Mouse (Mus musculus): ENCODE measurements around the gene Snrpd2. TPM values are rescaled to one million over a fixed set of nuclear protein-coding genes. Genes with fewer than 3 reads are reported as not detected.

Gene Snrpd2
- polyA plus RNA-seq, 1 experiment = 192 TPM

GRCm38 (mm10) chr7:19131324-19131848 lies 18.1 kb upstream of the Snrpd2 start:
- peak overlapping the region; percentile 23 for H3K4me3 ChIP-seq
- no peaks in the 10 kb centered on the region for H3K36me3 ChIP-seq (ENCODE audit: control insufficient read depth, insufficient read depth)
- peaks cover 9% of the 10 kb centered on the region for H3K79me2 ChIP-seq (ENCODE audit: control insufficient read depth, insufficient read depth)
- H3K4me2 ChIP-seq (ENCODE audit: low read depth) = peak overlapping the region; percentile 85
- H3K27me3 ChIP-seq (ENCODE audit: control insufficient read depth, insufficient read depth, insufficient read length) = no peaks in the 10 kb centered on the region
- no peak overlapping the region for H3ac ChIP-seq (ENCODE audit: control insufficient read depth, insufficient read length)
- TF ChIP-seq USF1 (IDR thresholded peaks at IDR 0.05; ENCODE audit: low read depth) (peak; percentile 76), E2F4 (IDR thresholded peaks at IDR 0.05; ENCODE audit: insufficient read depth) (peak; percentile 1), MYOD1 (IDR thresholded peaks at IDR 0.05; ENCODE audit: control insufficient read depth in 1 of 3, insufficient read length in 2 of 3, low read depth in 2 of 3) (peak in 1 of 3 experiments; percentile 19), REST (IDR thresholded peaks at IDR 0.05; ENCODE audit: insufficient read depth, insufficient read length) (no peak), SRF (IDR thresholded peaks at IDR 0.05; ENCODE audit: control insufficient read depth, insufficient read length, low read depth) (peak; percentile 99), MAX (IDR thresholded peaks at IDR 0.05; ENCODE audit: low read depth) (no peak), POLR2AphosphoS2 (IDR thresholded peaks at IDR 0.05; ENCODE audit: insufficient read length, low read depth) (peak; percentile 64)

DNA sequence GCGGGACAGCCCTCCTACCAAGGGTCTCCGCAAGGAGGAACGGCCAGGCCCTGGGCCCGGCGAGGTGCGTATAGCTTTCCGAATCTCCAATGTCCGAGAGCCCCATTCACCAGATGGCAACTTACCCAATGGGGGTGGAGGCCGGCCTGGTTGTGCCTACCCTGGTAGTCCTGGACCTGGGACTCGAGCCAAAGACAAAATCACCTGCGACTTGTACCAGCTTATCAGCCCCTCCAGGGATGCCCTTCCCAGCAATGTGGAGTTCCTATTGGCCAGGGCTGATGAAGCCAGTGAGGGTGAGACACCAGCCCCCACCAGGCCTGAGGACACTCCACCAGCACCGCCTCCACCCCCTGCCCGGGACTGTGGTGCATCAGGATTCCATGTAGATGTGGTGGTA lies 13.4 kb upstream of the Snrpd2 start:
- H3K79me2 ChIP-seq (ENCODE audit: control insufficient read depth, insufficient read depth) = peaks cover 9% of the 10 kb centered on the region
- H3K4me2 ChIP-seq (ENCODE audit: low read depth) = no peak overlapping the region
- no peak for TF ChIP-seq CEBPB (IDR thresholded peaks at IDR 0.05; ENCODE audit: insufficient read depth, poor library complexity, severe bottlenecking)
- TF ChIP-seq REST (IDR thresholded peaks at IDR 0.05; ENCODE audit: insufficient read depth, insufficient read length) = no peak
- H3K4me3 ChIP-seq = no peak overlapping the region
- no peak overlapping the region for H3ac ChIP-seq (ENCODE audit: control insufficient read depth, insufficient read length)
- no peaks in the 10 kb centered on the region for H3K36me3 ChIP-seq (ENCODE audit: control insufficient read depth, insufficient read depth)
- no peaks in the 10 kb centered on the region for H3K27me3 ChIP-seq (ENCODE audit: control insufficient read depth, insufficient read depth, insufficient read length)

DNA sequence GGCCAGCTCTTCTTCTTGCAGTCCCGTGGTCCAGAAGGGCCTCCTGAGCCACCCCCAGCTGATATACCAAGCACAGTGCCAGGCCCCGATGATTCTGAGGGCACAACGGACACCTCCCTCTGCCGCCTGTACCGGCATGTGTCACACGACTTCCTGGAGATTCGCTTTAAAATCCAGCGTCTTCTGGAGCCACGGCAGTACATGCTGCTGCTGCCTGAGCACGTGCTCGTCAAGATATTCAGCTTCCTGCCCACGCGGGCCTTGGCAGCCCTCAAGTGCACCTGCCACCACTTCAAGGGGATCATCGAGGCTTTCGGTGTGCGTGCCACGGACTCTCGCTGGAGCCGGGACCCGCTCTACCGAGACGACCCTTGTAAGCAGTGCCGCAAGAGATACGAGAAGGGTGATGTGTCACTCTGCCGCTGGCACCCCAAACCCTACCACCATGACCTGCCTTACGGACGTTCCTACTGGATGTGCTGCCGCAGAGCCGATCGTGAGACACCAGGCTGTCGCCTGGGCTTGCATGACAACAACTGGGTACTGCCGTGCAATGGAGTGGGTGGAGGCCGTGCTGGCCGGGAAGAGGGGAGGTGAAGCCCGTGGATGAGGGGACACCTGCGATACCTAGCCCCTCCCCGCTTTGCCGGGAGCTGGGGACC lies 12.7 kb upstream of the Snrpd2 start:
- peaks cover 9% of the 10 kb centered on the region for H3K79me2 ChIP-seq (ENCODE audit: control insufficient read depth, insufficient read depth)
- no peak overlapping the region for H3K4me2 ChIP-seq (ENCODE audit: low read depth)
- H3K4me3 ChIP-seq = no peak overlapping the region
- no peak overlapping the region for H3ac ChIP-seq (ENCODE audit: control insufficient read depth, insufficient read length)
- no peaks in the 10 kb centered on the region for H3K36me3 ChIP-seq (ENCODE audit: control insufficient read depth, insufficient read depth)
- TF ChIP-seq REST (IDR thresholded peaks at IDR 0.05; ENCODE audit: insufficient read depth, insufficient read length) = no peak
- H3K27me3 ChIP-seq (ENCODE audit: control insufficient read depth, insufficient read depth, insufficient read length) = no peaks in the 10 kb centered on the region

DNA sequence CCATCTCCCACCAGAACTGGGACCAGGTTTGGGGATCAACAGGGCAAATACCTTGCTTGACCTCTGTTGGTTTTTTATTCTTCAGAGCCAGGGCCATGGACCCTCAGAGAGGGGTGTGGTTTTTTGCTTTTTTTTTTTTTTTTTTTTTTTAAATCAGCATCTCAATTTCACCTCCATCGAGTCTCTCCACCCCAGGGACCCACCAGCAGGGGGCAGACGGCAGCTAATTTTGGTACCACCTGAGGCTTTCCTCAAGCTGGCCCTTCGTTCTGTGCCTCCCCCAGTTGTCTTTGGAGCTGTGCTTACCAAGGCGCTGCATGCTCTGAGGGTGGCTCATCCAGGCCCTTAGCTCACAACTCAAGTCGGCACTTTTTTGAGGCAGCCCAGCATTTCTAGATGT lies 12.1 kb upstream of the Snrpd2 start:
- Histone ChIP-seq H3K4me3 (no peak overlapping the region), H3ac (ENCODE audit: control insufficient read depth, insufficient read length) (no peak overlapping the region), H3K4me2 (ENCODE audit: low read depth) (no peak overlapping the region), H3K79me2 (ENCODE audit: control insufficient read depth, insufficient read depth) (peaks cover 9% of the 10 kb centered on the region), H3K27me3 (ENCODE audit: control insufficient read depth, insufficient read depth, insufficient read length) (no peaks in the 10 kb centered on the region), H3K36me3 (ENCODE audit: control insufficient read depth, insufficient read depth) (no peaks in the 10 kb centered on the region)
- TF ChIP-seq POLR2A (IDR thresholded peaks at IDR 0.05; ENCODE audit: insufficient read length, low read depth) (no peak), REST (IDR thresholded peaks at IDR 0.05; ENCODE audit: insufficient read depth, insufficient read length) (no peak), POLR2AphosphoS2 (IDR thresholded peaks at IDR 0.05; ENCODE audit: insufficient read length, low read depth) (no peak)

GRCm38 (mm10) chr7:19146793-19147192 lies 2.7 kb upstream of the Snrpd2 start:
- H3ac ChIP-seq (ENCODE audit: control insufficient read depth, insufficient read length) = no peak overlapping the region
- TF ChIP-seq CEBPB (IDR thresholded peaks at IDR 0.05; ENCODE audit: insufficient read depth, poor library complexity, severe bottlenecking) = no peak
- TF ChIP-seq MYOD1 (IDR thresholded peaks at IDR 0.05; ENCODE audit: control insufficient read depth in 1 of 3, insufficient read length in 2 of 3, low read depth in 2 of 3) = no peak
- TF ChIP-seq USF1 (IDR thresholded peaks at IDR 0.05; ENCODE audit: low read depth) = no peak
- no peak for TF ChIP-seq SRF (IDR thresholded peaks at IDR 0.05; ENCODE audit: control insufficient read depth, insufficient read length, low read depth)
- H3K4me2 ChIP-seq (ENCODE audit: low read depth) = no peak overlapping the region
- peaks cover 17% of the 10 kb centered on the region for H3K79me2 ChIP-seq (ENCODE audit: control insufficient read depth, insufficient read depth)
- no peak overlapping the region for H3K4me3 ChIP-seq
- H3K27me3 ChIP-seq (ENCODE audit: control insufficient read depth, insufficient read depth, insufficient read length) = no peaks in the 10 kb centered on the region
- H3K36me3 ChIP-seq (ENCODE audit: control insufficient read depth, insufficient read depth) = no peaks in the 10 kb centered on the region

DNA sequence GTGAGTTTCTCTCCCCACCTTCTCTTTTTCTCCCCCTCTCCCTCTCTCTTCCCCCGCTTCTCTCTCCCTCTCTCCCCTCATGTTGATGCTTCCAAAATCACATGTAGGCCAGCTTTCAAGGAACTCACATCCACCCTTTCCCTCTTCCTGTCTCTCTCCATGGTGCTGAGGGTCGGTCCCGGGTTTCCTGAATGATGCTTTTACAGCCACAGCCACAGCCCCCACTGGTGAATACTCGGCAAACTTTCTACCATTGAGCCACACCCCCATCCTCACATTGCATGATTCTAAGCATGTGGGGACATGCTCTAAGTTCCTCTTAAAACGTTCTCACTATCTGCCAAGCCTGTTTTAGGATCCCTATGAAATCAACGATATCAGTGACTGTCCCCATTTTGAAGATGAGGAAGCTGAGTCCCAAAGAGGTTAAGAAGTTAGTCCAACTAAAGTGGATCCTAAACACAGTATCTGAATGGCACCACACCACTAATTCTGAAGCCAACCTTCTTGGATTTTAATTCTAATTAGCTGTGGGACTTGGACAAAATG lies 2.0 kb upstream of the Snrpd2 start:
- H3K79me2 ChIP-seq (ENCODE audit: control insufficient read depth, insufficient read depth) = peaks cover 17% of the 10 kb centered on the region
- peak overlapping the region; percentile 79 for H3K4me3 ChIP-seq
- H3ac ChIP-seq (ENCODE audit: control insufficient read depth, insufficient read length) = no peak overlapping the region
- peak overlapping the region; percentile 95 for H3K4me2 ChIP-seq (ENCODE audit: low read depth)
- H3K36me3 ChIP-seq (ENCODE audit: control insufficient read depth, insufficient read depth) = no peaks in the 10 kb centered on the region
- TF ChIP-seq POLR2A (IDR thresholded peaks at IDR 0.05; ENCODE audit: insufficient read length, low read depth) (no peak), TCF12 (IDR thresholded peaks at IDR 0.05; ENCODE audit: insufficient read depth, poor library complexity, severe bottlenecking) (no peak)
- H3K27me3 ChIP-seq (ENCODE audit: control insufficient read depth, insufficient read depth, insufficient read length) = no peaks in the 10 kb centered on the region

All from myocyte (in vitro differentiated cells).